In the genomic region with DNA sequence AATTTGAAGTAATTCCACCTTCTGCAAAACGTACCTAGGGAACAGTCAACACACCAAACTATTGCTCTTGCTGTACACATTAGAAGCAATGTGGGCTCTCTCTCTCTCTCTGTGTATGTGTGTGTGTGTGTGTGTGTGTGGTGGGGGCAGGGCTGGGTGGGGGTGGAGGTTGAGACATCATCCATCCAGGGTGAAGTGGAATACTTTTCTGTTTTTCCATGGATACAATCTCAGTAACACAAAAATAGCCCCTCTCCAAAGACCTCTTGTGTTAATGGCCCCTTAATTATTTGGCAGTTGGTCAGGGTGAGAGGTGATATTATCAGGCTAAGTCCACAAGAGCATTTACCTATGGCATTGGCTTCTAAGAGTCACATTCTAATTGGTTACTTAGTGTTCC, we compare ENCODE assay signal across 22 mouse cellular contexts. TPM values are rescaled to one million over a fixed set of nuclear protein-coding genes. Genes with fewer than 3 reads are reported as not detected.
"Had no signal": no experiment of that assay in that cellular context is flagged by ENCODE, and none has a peak within 500 bp of the region (broad histone marks: within the 10 kb centered on the region; RNA-seq: fewer than 3 reads in every experiment).

No protein-coding gene starts in this region.

- H3K9me3 ChIP-seq: kidney, embryonic 15.5 days; liver, embryonic 13.5 days; megakaryocyte, embryonic 14.5 days; midbrain, embryonic 10.5 days; midbrain, embryonic 15.5 days; neural tube, embryonic 12.5 days; neural tube, embryonic 15.5 days had no signal

- H3K4me2 ChIP-seq: kidney, embryonic 15.5 days; liver, embryonic 13.5 days; lung, embryonic 14.5 days; midbrain, embryonic 15.5 days; neural tube, embryonic 12.5 days; neural tube, embryonic 15.5 days had no signal

- H3K4me1 ChIP-seq: megakaryocyte, embryonic 14.5 days; midbrain, embryonic 10.5 days; midbrain, embryonic 15.5 days; neural tube, embryonic 12.5 days; neural tube, embryonic 15.5 days had no signal

- H3K4me3 ChIP-seq: kidney, embryonic 15.5 days; left cerebral cortex, adult 2 months; liver, embryonic 13.5 days; megakaryocyte, embryonic 14.5 days; midbrain, embryonic 10.5 days; midbrain, embryonic 15.5 days; neural tube, embryonic 12.5 days; neural tube, embryonic 15.5 days had no signal

- H3K27ac ChIP-seq: kidney, embryonic 15.5 days; left cerebral cortex, adult 2 months; liver, embryonic 13.5 days; midbrain, embryonic 10.5 days; midbrain, embryonic 15.5 days; neural tube, embryonic 12.5 days; neural tube, embryonic 15.5 days; stomach, postnatal 0 days had no signal

- DNase-seq: kidney, adult 8-10 months; kidney, postnatal 10 days; kidney, postnatal 36 days; layer of hippocampus, postnatal 36 days; liver, embryonic 13.5 days; lung, embryonic 14.5 days; right cerebral cortex, adult 18-20 months; right cerebral cortex, postnatal 14 days; right cerebral cortex, postnatal 4 days; thymus, adult 2 months; thymus, postnatal 14 days; thymus, postnatal 4 days had no signal

- ATAC-seq: midbrain, embryonic 15.5 days had no signal

- H3K9ac ChIP-seq: kidney, embryonic 15.5 days; liver, embryonic 13.5 days; lung, embryonic 14.5 days; midbrain, embryonic 15.5 days; neural tube, embryonic 12.5 days; neural tube, embryonic 15.5 days had no signal

- H3K27me3 ChIP-seq: kidney, embryonic 15.5 days; liver, embryonic 13.5 days; megakaryocyte, embryonic 14.5 days; midbrain, embryonic 15.5 days; neural tube, embryonic 12.5 days; neural tube, embryonic 15.5 days had no signal

- H3K36me3 ChIP-seq: kidney, embryonic 15.5 days; liver, embryonic 13.5 days; midbrain, embryonic 10.5 days; midbrain, embryonic 15.5 days; neural tube, embryonic 12.5 days; neural tube, embryonic 15.5 days had no signal

RNA-seq across cellular contexts. Expression of a gene that starts 2.6 kb away (rescaled TPM):
- total RNA-seq: liver, adult 2 months had no signal
- polyA plus RNA-seq: midbrain, embryonic 15.5 days; neural tube, embryonic 15.5 days; stomach, embryonic 14.5 days had no signal
